Mouse (Mus musculus) CH12.LX (cell line): ENCODE data around the gene Robo1. TPM values are rescaled to one million over a fixed set of nuclear protein-coding genes. Genes with fewer than 3 reads are reported as not detected.

Experiments used
- DNase-seq: peaks from one replicate; pipeline ENCODE4 v3.0.0-alpha.2; 2013; ENCODE audit errors: extremely low read depth
- H3K27ac ChIP-seq: 2 replicates; pipeline ENCODE4 v1.5.1; 2012; ENCODE audit warnings: low read depth, mild to moderate bottlenecking, control low read depth, moderate library complexity; ENCODE audit not compliant: insufficient read depth
- H3K27me3 ChIP-seq: replicated peaks from 2 replicates; pipeline ENCODE3; 2012; ENCODE audit warnings: inconsistent platforms
- H3K36me3 ChIP-seq, 2 experiments: replicated peaks in 1 of 2; 2 replicates each; pipeline versions ENCODE3 to v1.6.1; 2012; ENCODE audit warnings: inconsistent platforms in 1 of 2, low read length in 1 of 2, mild to moderate bottlenecking in 1 of 2, mixed read lengths in 1 of 2, moderate library complexity in 1 of 2; ENCODE audit not compliant: control insufficient read depth in 1 of 2, insufficient read depth in 1 of 2
- H3K4me1 ChIP-seq, 2 experiments: 2 replicates each; pipeline ENCODE4 v1.6.1; 2012; ENCODE audit warnings: inconsistent platforms in 1 of 2, moderate library complexity in 1 of 2; ENCODE audit not compliant: insufficient read depth in 2 of 2, control insufficient read depth in 1 of 2
- H3K4me2 ChIP-seq: 2 replicates; pipeline ENCODE4 v1.6.1; 2012; ENCODE audit warnings: low read depth, mild to moderate bottlenecking, control low read depth; ENCODE audit not compliant: poor library complexity, insufficient read depth, severe bottlenecking
- H3K4me3 ChIP-seq, 3 experiments: fragments of 150-350 bp in 1 of 3; sonication (generic) in 1 of 3; replicated peaks in 1 of 3; 2 replicates each; pipeline versions ENCODE3 to v1.5.1; 2011 to 2012; ENCODE audit warnings: low read depth in 2 of 3, low read length in 2 of 3, mild to moderate bottlenecking in 2 of 3, moderate library complexity in 2 of 3, control low read depth in 1 of 3, improper control_type of control experiment in 1 of 3, inconsistent platforms in 1 of 3, mixed read lengths in 1 of 3; ENCODE audit not compliant: poor library complexity in 1 of 3
- H3K79me2 ChIP-seq: replicated peaks from 2 replicates; pipeline ENCODE4 v1.6.1; 2012; ENCODE audit warnings: mild to moderate bottlenecking, moderate library complexity; ENCODE audit not compliant: control insufficient read depth, poor library complexity, insufficient read depth, severe bottlenecking; ENCODE audit errors: extremely low read depth
- H3K9ac ChIP-seq: 2 replicates; pipeline ENCODE4 v1.6.1; 2012; ENCODE audit warnings: low read depth, mild to moderate bottlenecking, control low read depth, moderate library complexity; ENCODE audit not compliant: insufficient read depth
- H3K9me3 ChIP-seq: replicated peaks from 2 replicates; pipeline ENCODE3; 2012; ENCODE audit warnings: low read length, inconsistent platforms, mixed read lengths
- CTCF ChIP-seq, 2 experiments: IDR thresholded peaks in 1 of 2; conservative IDR thresholded peaks in 1 of 2; 2 replicates each; pipeline ENCODE4 v1.5.1; 2011 to 2012; ENCODE audit warnings: low read depth in 2 of 2, low read length in 2 of 2, improper control_type of control experiment in 1 of 2, inconsistent platforms in 1 of 2, mild to moderate bottlenecking in 1 of 2, moderate library complexity in 1 of 2
- ELF1 ChIP-seq: IDR thresholded peaks from 2 replicates; pipeline ENCODE4 v1.6.1; 2014; ENCODE audit warnings: low read depth, mild to moderate bottlenecking, inconsistent platforms, low read length, improper control_type of control experiment
- GABPA ChIP-seq: IDR thresholded peaks from 2 replicates; pipeline ENCODE4 v1.6.1; 2012; ENCODE audit warnings: low read depth, low read length, improper control_type of control experiment, inconsistent platforms; ENCODE audit not compliant: insufficient replicate concordance
- HCFC1 ChIP-seq: IDR thresholded peaks from 2 replicates; pipeline ENCODE4 v1.6.1; 2012; ENCODE audit warnings: low read depth, mild to moderate bottlenecking, inconsistent platforms, low read length, improper control_type of control experiment
- JUND ChIP-seq: conservative IDR thresholded peaks from 2 replicates; pipeline ENCODE4 v1.6.1; 2011; ENCODE audit warnings: low read depth, low read length, improper control_type of control experiment
- MAFK ChIP-seq: IDR thresholded peaks from 2 replicates; pipeline ENCODE4 v1.6.1; 2011; ENCODE audit warnings: low read length, improper control_type of control experiment; ENCODE audit not compliant: insufficient replicate concordance
- MEF2A ChIP-seq: IDR thresholded peaks from 2 replicates; pipeline ENCODE4 v1.6.1; 2014; ENCODE audit warnings: low read depth, mild to moderate bottlenecking, inconsistent platforms, low read length, improper control_type of control experiment, borderline replicate concordance
- MYC ChIP-seq: IDR thresholded peaks from 2 replicates; pipeline ENCODE4 v1.6.1; 2011; ENCODE audit warnings: low read depth, mild to moderate bottlenecking, improper control_type of control experiment, low read length
- NELFE ChIP-seq: IDR thresholded peaks from 2 replicates; pipeline ENCODE4 v1.6.1; 2011; ENCODE audit warnings: low read depth, low read length, improper control_type of control experiment
- NRF1 ChIP-seq: IDR thresholded peaks from 2 replicates; pipeline ENCODE4 v1.6.1; 2014; ENCODE audit warnings: low read depth, mild to moderate bottlenecking, inconsistent platforms, low read length, improper control_type of control experiment, moderate library complexity
- PAX5 ChIP-seq: IDR thresholded peaks from 2 replicates; pipeline ENCODE4 v1.6.1; 2012; ENCODE audit warnings: low read length, inconsistent platforms, mixed read lengths
- POLR2A ChIP-seq: IDR thresholded peaks from 2 replicates; pipeline ENCODE4 v1.6.1; 2011; ENCODE audit warnings: low read depth, mild to moderate bottlenecking, improper control_type of control experiment, low read length
- SIN3A ChIP-seq: IDR thresholded peaks from 2 replicates; pipeline ENCODE4 v1.6.1; 2012; ENCODE audit warnings: low read length, improper control_type of control experiment, inconsistent platforms
- TCF12 ChIP-seq: IDR thresholded peaks from 2 replicates; pipeline ENCODE4 v1.6.1; 2014; ENCODE audit warnings: low read depth, mild to moderate bottlenecking, inconsistent platforms, low read length, improper control_type of control experiment
- USF1 ChIP-seq: IDR thresholded peaks from 2 replicates; pipeline ENCODE4 v1.6.1; 2014; ENCODE audit warnings: low read depth, mild to moderate bottlenecking, inconsistent platforms, low read length, improper control_type of control experiment
- ZC3H11A ChIP-seq: IDR thresholded peaks from 2 replicates; pipeline ENCODE4 v1.6.1; 2012; ENCODE audit warnings: low read depth, mild to moderate bottlenecking, inconsistent platforms, low read length, improper control_type of control experiment
- ZMIZ1 ChIP-seq: IDR thresholded peaks from 2 replicates; pipeline ENCODE4 v1.6.1; 2012; ENCODE audit warnings: low read depth, mild to moderate bottlenecking, inconsistent platforms, low read length, improper control_type of control experiment
- dilution Hi-C: fragments of 300-500 bp; cut with MboI; formaldehyde crosslinking; loops from 2 replicates; pipeline ENCODE4 v1.14.3; 2020; ENCODE audit warnings: low sequenced_read_pairs; ENCODE audit not compliant: extremely low pct_unique_long_range_greater_than_20kb, extremely low pct_ligation_motif_present
- in situ Hi-C: fragments of 300-500 bp; cut with MboI; formaldehyde crosslinking; loops from 3 replicates; pipeline ENCODE4 v1.14.3; 2019; ENCODE audit warnings: low sequenced_read_pairs, low pct_ligation_motif_present, low pct_unique_long_range_greater_than_20kb, mixed read lengths
- polyA plus RNA-seq: library from polyadenylated mRNA; unstranded; fragments of >175 nt; gene quantifications from 2 replicates; pipeline ENCODE4 v1.2.1, GENCODE M21; 2012; ENCODE audit warnings: low read depth; ENCODE audit not compliant: insufficient read length
- total RNA-seq, 2 experiments: library from RNA; depleted of rRNA; stranded (reverse); fragments of 300-350 nt in 1 of 2; fragments of >200 nt in 1 of 2; gene quantifications; 2 replicates each; pipeline ENCODE4 v1.2.3; 2012 to 2014

The Robo1 gene
- total and polyA plus RNA-seq, 3 experiments: not detected

GRCm38 (mm10) chr16:73030999-73031398, 722.9 kb downstream of the Robo1 start:
- Histone ChIP-seq H3K4me2 (no peak overlapping the region), H3K27me3 (no peaks in the 10 kb centered on the region), H3K27ac (no peak overlapping the region), H3K9me3 (peaks cover 76% of the 10 kb centered on the region), H3K79me2 (no peaks in the 10 kb centered on the region), H3K4me3 (no peak overlapping the region), H3K4me1 (no peaks in the 10 kb centered on the region), H3K36me3 (no peaks in the 10 kb centered on the region), H3K9ac (no peak overlapping the region)
- in situ Hi-C loops: no loop called here
- TF ChIP-seq CTCF (conservative IDR thresholded peaks at IDR 0.05 in 1 of 2, IDR thresholded peaks at IDR 0.05 in 1 of 2; ENCODE audit: low read depth in 2 of 2, low read length in 2 of 2): no peak
- DNase-seq: no peak
- dilution Hi-C loops: no loop called here

DNA sequence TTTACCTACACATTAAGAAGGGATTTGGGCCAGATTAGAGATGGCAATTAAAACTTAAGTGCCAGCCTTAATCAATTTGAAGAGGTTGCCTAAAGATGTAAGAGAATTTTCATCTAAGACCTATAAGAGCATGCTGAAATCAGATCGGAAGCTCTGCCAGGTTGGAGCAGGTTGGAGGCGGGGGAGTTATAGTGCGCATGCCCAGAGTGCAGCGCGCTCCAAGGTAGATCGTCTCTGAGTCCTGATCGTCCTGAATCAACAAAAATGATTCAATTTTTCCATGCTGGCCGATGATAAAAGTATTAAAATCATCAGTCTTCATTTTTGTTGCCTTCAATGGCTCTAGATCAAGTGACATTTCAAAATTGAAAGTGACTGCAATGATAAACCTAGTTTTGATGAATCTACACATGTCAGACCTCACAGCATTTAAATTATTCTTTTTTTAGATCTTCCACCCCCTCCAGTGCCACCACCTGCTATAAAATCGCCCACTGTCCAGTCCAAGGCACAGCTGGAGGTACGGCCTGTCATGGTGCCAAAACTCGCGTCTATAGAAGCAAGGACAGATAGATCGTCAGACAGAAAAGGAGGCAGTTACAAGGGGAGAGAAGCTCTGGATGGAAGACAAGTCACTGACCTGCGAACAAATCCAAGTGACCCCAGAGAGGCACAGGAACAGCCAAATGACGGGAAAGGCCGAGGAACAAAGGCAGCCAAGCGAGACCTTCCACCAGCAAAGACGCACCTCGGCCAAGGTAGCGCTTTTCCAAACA, 727.3 kb downstream of the Robo1 start:
- Histone ChIP-seq H3K79me2 (no peaks in the 10 kb centered on the region), H3K27ac (no peak overlapping the region), H3K9ac (no peak overlapping the region), H3K4me2 (no peak overlapping the region), H3K36me3 (no peaks in the 10 kb centered on the region), H3K4me3 (no peak overlapping the region), H3K9me3 (peaks cover 79% of the 10 kb centered on the region), H3K27me3 (no peaks in the 10 kb centered on the region), H3K4me1 (no peaks in the 10 kb centered on the region)
- TF ChIP-seq NRF1 (no peak), NELFE (no peak), SIN3A (no peak), CTCF (conservative IDR thresholded peaks at IDR 0.05 in 1 of 2, IDR thresholded peaks at IDR 0.05 in 1 of 2; ENCODE audit: low read depth in 2 of 2, low read length in 2 of 2) (no peak), USF1 (no peak), ZMIZ1 (no peak), PAX5 (no peak), MEF2A (no peak), MYC (no peak), JUND (no peak), HCFC1 (no peak), GABPA (no peak), ZC3H11A (no peak), MAFK (no peak), ELF1 (no peak), POLR2A (no peak), TCF12 (no peak)
- dilution Hi-C loops: no loop called here
- no peak for DNase-seq
- in situ Hi-C loops: no loop called here
